In the genomic region with DNA sequence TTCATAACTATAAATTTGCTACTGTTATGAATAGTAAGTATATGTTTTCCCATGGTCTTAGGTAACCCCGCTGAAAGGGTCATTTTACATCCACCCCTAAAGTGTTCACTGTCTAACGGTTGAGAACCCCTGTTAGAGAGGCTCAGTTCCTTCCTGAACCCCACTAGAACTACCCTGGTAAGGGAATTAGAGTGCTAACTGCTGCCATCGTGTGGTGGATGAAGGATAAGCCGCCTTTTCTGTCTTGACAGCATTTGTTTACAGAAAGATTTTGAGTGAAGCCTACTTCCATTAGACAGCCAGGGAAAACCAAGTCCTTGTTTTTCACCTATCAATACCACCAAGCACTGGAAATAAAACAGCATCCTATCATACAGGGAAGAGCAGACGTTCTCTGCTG, we compare ENCODE assay signal across 9 mouse cellular contexts.
A peak's percentile ranks its signal among the peaks of the same experiment; 100 is the strongest.
DNase-seq lines count a peak whose midpoint lies in the region; ATAC-seq and TF ChIP-seq lines count a peak whose summit lies in the region.
"Had no signal": no experiment of that assay in that cellular context is flagged by ENCODE, and none has a peak within 500 bp of the region (broad histone marks: within the 10 kb centered on the region; RNA-seq: fewer than 3 reads in every experiment).

No protein-coding gene starts in this region.

- no peaks in the 10 kb centered on the region for H3K27me3 ChIP-seq in forebrain, postnatal 0 days (ENCODE audit: insufficient read depth, low read length)
- no peaks in the 10 kb centered on the region for H3K27me3 ChIP-seq in forebrain, embryonic 15.5 days
- H3K27me3 ChIP-seq in limb, embryonic 11.5 days (ENCODE audit: control insufficient read depth, insufficient read depth, low read length), result no peaks in the 10 kb centered on the region
- H3K27me3 ChIP-seq in limb, embryonic 10.5 days (ENCODE audit: low read depth, poor library complexity, severe bottlenecking), result no peaks in the 10 kb centered on the region
- no peaks in the 10 kb centered on the region for H3K27me3 ChIP-seq in embryonic facial prominence, embryonic 14.5 days (replicated peaks; ENCODE audit: control insufficient read depth, insufficient read depth, low read length)
- H3K27me3 ChIP-seq in splenic B cell, adult 2 months (ENCODE audit: control insufficient read depth, insufficient read depth, low read length, poor library complexity, severe bottlenecking), result no peaks in the 10 kb centered on the region
- H3K27me3 ChIP-seq: limb, embryonic 13.5 days had no signal

- in situ Hi-C loops in ES-E14 (cut with MboI; ENCODE audit: low sequenced_read_pairs in 2 of 2, unreplicated experiment in 2 of 2), result no loop called here

- no peak for ATAC-seq in forebrain, postnatal 0 days
- ATAC-seq in forebrain, embryonic 15.5 days (replicated peaks), result no peak
- no peak for ATAC-seq in limb, embryonic 11.5 days (ENCODE audit: insufficient number of reproducible peaks, low FRiP score, low TSS enrichment, low read depth)
- ATAC-seq in embryonic facial prominence, embryonic 14.5 days (ENCODE audit: low read depth), result no peak

- no peak for DNase-seq in forebrain, postnatal 0 days
- DNase-seq in limb, embryonic 11.5 days (ENCODE audit: low spot score), result peak; percentile 43
- no peak for DNase-seq in limb, embryonic 10.5 days (ENCODE audit: low spot score)
- DNase-seq in ES-E14 (ENCODE audit: low read depth, low spot score) (peak; percentile 16), MN1 (ENCODE audit: low spot score) (no peak)
- peak; percentile 11 for DNase-seq in embryonic facial prominence, embryonic 14.5 days (ENCODE audit: low spot score)
- peak; percentile 10 for DNase-seq in splenic B cell, adult 2 months (ENCODE audit: low read depth, low spot score)

- peak; percentile 45 for TF ChIP-seq CTCF in forebrain, postnatal 0 days (IDR thresholded peaks at IDR 0.05; ENCODE audit: low read depth)

- H3K27ac ChIP-seq in forebrain, postnatal 0 days (ENCODE audit: low read depth, low read length), result no peak overlapping the region
- H3K27ac ChIP-seq in forebrain, embryonic 15.5 days (replicated peaks), result no peak overlapping the region
- no peak overlapping the region for H3K27ac ChIP-seq in limb, embryonic 11.5 days (replicated peaks; ENCODE audit: low read depth, low read length)
- H3K27ac ChIP-seq in limb, embryonic 10.5 days, result no peak overlapping the region
- no peak overlapping the region for H3K27ac ChIP-seq in ES-E14 (ENCODE audit: insufficient read depth, low read depth, low read length, poor library complexity, severe bottlenecking)
- no peak overlapping the region for H3K27ac ChIP-seq in embryonic facial prominence, embryonic 14.5 days (replicated peaks; ENCODE audit: low read depth, low read length)
- H3K27ac ChIP-seq: limb, embryonic 13.5 days had no signal

- no peak overlapping the region for H3K4me3 ChIP-seq in forebrain, postnatal 0 days (ENCODE audit: low read depth, low read length)
- no peak overlapping the region for H3K4me3 ChIP-seq in forebrain, embryonic 15.5 days
- H3K4me3 ChIP-seq in limb, embryonic 11.5 days (ENCODE audit: low read depth, low read length), result no peak overlapping the region
- H3K4me3 ChIP-seq in limb, embryonic 10.5 days, result no peak overlapping the region
- H3K4me3 ChIP-seq in ES-E14 (ENCODE audit: insufficient read depth in 1 of 2, low read depth in 1 of 2, low read length in 2 of 2, poor library complexity in 1 of 2, severe bottlenecking in 1 of 2), result no peak overlapping the region
- H3K4me3 ChIP-seq in embryonic facial prominence, embryonic 14.5 days (ENCODE audit: low read depth, low read length), result no peak overlapping the region
- H3K4me3 ChIP-seq: limb, embryonic 13.5 days had no signal

- no peaks in the 10 kb centered on the region for H3K36me3 ChIP-seq in forebrain, postnatal 0 days (ENCODE audit: insufficient read depth)
- H3K36me3 ChIP-seq in forebrain, embryonic 15.5 days, result no peaks in the 10 kb centered on the region
- H3K36me3 ChIP-seq in limb, embryonic 11.5 days (ENCODE audit: control insufficient read depth, insufficient read depth, low read length), result no peaks in the 10 kb centered on the region
- no peaks in the 10 kb centered on the region for H3K36me3 ChIP-seq in limb, embryonic 10.5 days
- H3K36me3 ChIP-seq in ES-E14 (ENCODE audit: control insufficient read depth, insufficient read depth, low read length, poor library complexity, severe bottlenecking), result no peaks in the 10 kb centered on the region
- no peaks in the 10 kb centered on the region for H3K36me3 ChIP-seq in embryonic facial prominence, embryonic 14.5 days (ENCODE audit: control insufficient read depth, insufficient read depth, low read length)
- H3K36me3 ChIP-seq in splenic B cell, adult 2 months (ENCODE audit: control insufficient read depth, insufficient read depth, low read length, poor library complexity, severe bottlenecking), result no peaks in the 10 kb centered on the region
- H3K36me3 ChIP-seq: limb, embryonic 13.5 days had no signal

- H3K4me1 ChIP-seq in forebrain, postnatal 0 days (ENCODE audit: insufficient read depth), result no peaks in the 10 kb centered on the region
- no peaks in the 10 kb centered on the region for H3K4me1 ChIP-seq in forebrain, embryonic 15.5 days
- H3K4me1 ChIP-seq in limb, embryonic 11.5 days (ENCODE audit: control insufficient read depth, insufficient read depth, low read length), result no peaks in the 10 kb centered on the region
- no peaks in the 10 kb centered on the region for H3K4me1 ChIP-seq in limb, embryonic 10.5 days
- H3K4me1 ChIP-seq in ES-E14 (ENCODE audit: control insufficient read depth in 2 of 2, insufficient read depth in 2 of 2, low read length in 2 of 2, poor library complexity in 1 of 2), result no peaks in the 10 kb centered on the region
- no peaks in the 10 kb centered on the region for H3K4me1 ChIP-seq in embryonic facial prominence, embryonic 14.5 days (ENCODE audit: control insufficient read depth, insufficient read depth, low read length)
- H3K4me1 ChIP-seq: limb, embryonic 13.5 days had no signal

- H3K4me2 ChIP-seq in forebrain, postnatal 0 days (ENCODE audit: low read depth), result no peak overlapping the region
- no peak overlapping the region for H3K4me2 ChIP-seq in forebrain, embryonic 15.5 days (replicated peaks)
- no peak overlapping the region for H3K4me2 ChIP-seq in limb, embryonic 11.5 days (ENCODE audit: low read depth, severe bottlenecking)
- no peak overlapping the region for H3K4me2 ChIP-seq in embryonic facial prominence, embryonic 14.5 days (ENCODE audit: low read depth, low read length)
- H3K4me2 ChIP-seq: limb, embryonic 13.5 days had no signal

- 24% methylated on average over 5 of the region's 5 CpGs for WGBS in forebrain, postnatal 0 days
- 16% methylated on average over 5 of the region's 5 CpGs for WGBS in forebrain, embryonic 15.5 days
- 15% methylated on average over 5 of the region's 5 CpGs for WGBS in limb, embryonic 11.5 days
- 19% methylated on average over 5 of the region's 5 CpGs for WGBS in limb, embryonic 10.5 days
- WGBS in embryonic facial prominence, embryonic 14.5 days, result 15% methylated on average over 5 of the region's 5 CpGs

- H3K9me3 ChIP-seq in forebrain, postnatal 0 days (ENCODE audit: low read length), result no peaks in the 10 kb centered on the region
- H3K9me3 ChIP-seq in forebrain, embryonic 15.5 days, result no peaks in the 10 kb centered on the region
- H3K9me3 ChIP-seq in limb, embryonic 11.5 days (ENCODE audit: control insufficient read depth, low read length), result no peaks in the 10 kb centered on the region
- no peaks in the 10 kb centered on the region for H3K9me3 ChIP-seq in limb, embryonic 10.5 days (replicated peaks)
- H3K9me3 ChIP-seq in ES-E14 (ENCODE audit: control insufficient read depth, insufficient read depth, low read depth, low read length), result no peaks in the 10 kb centered on the region
- H3K9me3 ChIP-seq in embryonic facial prominence, embryonic 14.5 days (ENCODE audit: control insufficient read depth, low read length), result no peaks in the 10 kb centered on the region
- H3K9me3 ChIP-seq: limb, embryonic 13.5 days had no signal

- no peak overlapping the region for H3K9ac ChIP-seq in forebrain, postnatal 0 days
- H3K9ac ChIP-seq in forebrain, embryonic 15.5 days (replicated peaks), result no peak overlapping the region
- H3K9ac ChIP-seq in limb, embryonic 11.5 days (ENCODE audit: low read length), result no peak overlapping the region
- H3K9ac ChIP-seq in ES-E14 (ENCODE audit: insufficient read depth, low read depth, low read length, poor library complexity, severe bottlenecking), result no peak overlapping the region
- no peak overlapping the region for H3K9ac ChIP-seq in embryonic facial prominence, embryonic 14.5 days (ENCODE audit: low read depth, low read length)
- H3K9ac ChIP-seq: limb, embryonic 13.5 days had no signal

TF ChIP-seq in ES-E14, 5 proteins besides CTCF, POLR2A, EP300 and RAD21:
- no peak for TF ChIP-seq ZC3H11A (IDR thresholded peaks at IDR 0.05; ENCODE audit: borderline replicate concordance, low read depth, low read length)

Comparison
In these comparisons a context has a peak if more than half of its experiments do, and no peak if none do; other contexts are left out.
1. DNase-seq: peak in limb, embryonic 11.5 days (single experiment), ES-E14 (single experiment), embryonic facial prominence, embryonic 14.5 days (single experiment) and splenic B cell, adult 2 months (single experiment); none in forebrain, postnatal 0 days (single experiment), limb, embryonic 10.5 days (single experiment) and MN1 (single experiment).